Mouse (Mus musculus): ENCODE data around the gene Nfrkb. TPM values are rescaled to one million over a fixed set of nuclear protein-coding genes. Genes with fewer than 3 reads are reported as not detected.

Gene Nfrkb
- polyA plus RNA-seq, 1 experiment = 3.5 TPM

GRCm38 (mm10) chr9:31387206-31387605 lies 1.2 kb downstream of the Nfrkb start:
- no peak for TF ChIP-seq GATA1 (IDR thresholded peaks at IDR 0.05; ENCODE audit: low read length)

DNA sequence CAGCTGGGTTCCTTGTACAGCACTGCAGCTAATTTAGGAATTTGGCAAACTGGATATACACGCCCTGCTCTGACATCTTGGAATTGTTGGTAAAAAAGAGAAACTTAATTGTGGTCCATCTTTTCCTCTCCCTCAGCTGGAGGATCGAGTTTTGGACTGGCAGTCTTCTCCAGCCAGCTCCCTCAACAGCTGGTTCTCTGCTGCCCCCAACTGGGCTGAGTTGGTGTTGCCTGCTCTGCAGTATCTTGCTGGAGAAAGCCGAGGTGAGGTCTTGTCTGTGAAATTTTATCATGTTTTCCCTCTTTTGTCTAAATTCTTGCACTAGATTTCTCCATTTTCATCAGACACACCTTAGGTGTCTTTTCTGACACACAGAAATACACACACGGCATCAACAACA lies 14.4 kb downstream of the Nfrkb start:
- TF ChIP-seq GATA1 (IDR thresholded peaks at IDR 0.05; ENCODE audit: low read length) = no peak

DNA sequence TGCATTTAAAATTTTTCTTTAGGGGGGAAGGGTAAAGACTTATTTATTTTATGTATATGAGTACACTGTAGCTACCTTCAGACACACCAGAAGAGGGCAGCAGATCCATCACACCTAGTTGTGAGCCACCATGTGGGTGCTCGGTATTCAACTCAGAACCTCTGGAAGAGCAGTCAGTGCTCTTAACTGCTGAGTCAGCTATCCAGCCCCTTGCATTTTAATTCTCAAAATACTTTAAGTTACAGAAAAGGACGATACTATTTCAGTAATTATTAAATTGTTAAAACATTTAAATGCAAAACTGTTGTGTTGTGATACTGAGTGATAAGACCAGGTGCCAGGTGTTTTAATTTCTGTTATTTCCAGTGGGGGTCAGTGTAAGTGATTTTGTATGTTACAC lies 18.3 kb downstream of the Nfrkb start:
- TF ChIP-seq GATA1 (IDR thresholded peaks at IDR 0.05; ENCODE audit: low read length) = no peak

GRCm38 (mm10) chr9:31405217-31405616 lies 19.2 kb downstream of the Nfrkb start:
- TF ChIP-seq GATA1 (IDR thresholded peaks at IDR 0.05; ENCODE audit: low read length) = no peak

GRCm38 (mm10) chr9:31412165-31412564 lies 26.2 kb downstream of the Nfrkb start:
- peak; percentile 0 for TF ChIP-seq GATA1 (IDR thresholded peaks at IDR 0.05; ENCODE audit: low read length)

DNA sequence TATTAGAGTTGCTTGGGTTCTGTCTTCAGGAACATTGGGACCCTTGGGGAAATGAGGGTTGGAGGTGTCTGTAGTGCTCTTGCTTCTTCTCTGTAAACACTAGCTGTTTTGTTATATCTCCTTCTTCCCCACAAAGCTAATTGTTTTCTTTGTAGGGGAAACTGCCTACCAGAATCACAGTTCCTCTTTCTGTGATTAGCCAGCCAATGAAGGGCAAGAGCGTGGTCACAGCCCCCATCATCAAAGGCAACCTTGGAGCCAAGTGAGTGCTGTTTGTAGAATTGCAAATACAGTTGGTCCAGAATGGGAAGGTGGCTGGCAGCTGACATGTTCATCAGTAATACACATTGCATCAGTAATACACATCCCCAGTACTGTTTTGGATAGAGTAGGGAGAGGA lies 32.8 kb downstream of the Nfrkb start:
- TF ChIP-seq GATA1 (IDR thresholded peaks at IDR 0.05; ENCODE audit: low read length) = no peak

DNA sequence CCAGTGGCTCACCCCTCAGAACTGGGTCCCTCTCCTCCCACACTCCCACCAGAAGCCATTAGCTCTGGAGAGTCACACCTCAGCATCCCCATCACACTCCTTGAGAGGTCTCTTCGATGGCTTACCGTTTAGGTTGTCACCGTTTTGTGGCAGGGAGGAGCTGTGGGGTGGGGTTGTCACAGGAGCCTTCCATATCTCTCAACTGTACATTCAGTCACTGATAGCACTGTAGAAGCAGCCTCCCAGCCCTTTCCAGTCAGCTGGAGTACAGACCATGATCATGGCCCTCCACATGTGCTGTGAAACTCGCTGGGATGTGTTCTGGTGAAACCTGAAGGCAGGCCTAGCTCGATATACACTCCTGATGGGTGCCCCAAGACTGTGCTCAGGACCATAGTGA lies 36.2 kb downstream of the Nfrkb start:
- no peak for TF ChIP-seq GATA1 (IDR thresholded peaks at IDR 0.05; ENCODE audit: low read length)

GRCm38 (mm10) chr9:31428971-31429370 lies 43.0 kb downstream of the Nfrkb start:
- TF ChIP-seq GATA1 (IDR thresholded peaks at IDR 0.05; ENCODE audit: low read length) = no peak

DNA sequence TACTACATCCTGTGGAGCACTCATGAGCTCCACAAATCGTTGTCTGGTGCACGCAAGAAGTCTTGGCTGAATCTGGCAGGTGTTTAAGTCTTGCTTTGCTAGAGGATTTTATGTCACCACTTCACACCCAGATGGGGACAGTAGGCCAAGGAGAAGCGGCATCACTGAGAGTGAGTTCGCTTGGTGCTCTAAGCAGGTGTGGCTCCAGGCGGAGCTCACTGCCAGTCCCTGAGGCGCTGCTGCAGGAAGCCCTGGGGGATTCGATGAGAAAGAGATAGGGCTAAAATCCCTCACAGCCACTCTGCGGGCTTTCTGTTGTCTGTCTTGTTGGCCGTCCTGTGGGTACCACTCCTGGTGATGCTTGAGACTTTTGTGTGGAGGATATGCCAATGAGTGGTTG lies 44.0 kb downstream of the Nfrkb start:
- TF ChIP-seq GATA1 (IDR thresholded peaks at IDR 0.05; ENCODE audit: low read length) = no peak

GRCm38 (mm10) chr9:31431751-31432150 lies 45.8 kb downstream of the Nfrkb start:
- TF ChIP-seq GATA1 (IDR thresholded peaks at IDR 0.05; ENCODE audit: low read length) = no peak

DNA sequence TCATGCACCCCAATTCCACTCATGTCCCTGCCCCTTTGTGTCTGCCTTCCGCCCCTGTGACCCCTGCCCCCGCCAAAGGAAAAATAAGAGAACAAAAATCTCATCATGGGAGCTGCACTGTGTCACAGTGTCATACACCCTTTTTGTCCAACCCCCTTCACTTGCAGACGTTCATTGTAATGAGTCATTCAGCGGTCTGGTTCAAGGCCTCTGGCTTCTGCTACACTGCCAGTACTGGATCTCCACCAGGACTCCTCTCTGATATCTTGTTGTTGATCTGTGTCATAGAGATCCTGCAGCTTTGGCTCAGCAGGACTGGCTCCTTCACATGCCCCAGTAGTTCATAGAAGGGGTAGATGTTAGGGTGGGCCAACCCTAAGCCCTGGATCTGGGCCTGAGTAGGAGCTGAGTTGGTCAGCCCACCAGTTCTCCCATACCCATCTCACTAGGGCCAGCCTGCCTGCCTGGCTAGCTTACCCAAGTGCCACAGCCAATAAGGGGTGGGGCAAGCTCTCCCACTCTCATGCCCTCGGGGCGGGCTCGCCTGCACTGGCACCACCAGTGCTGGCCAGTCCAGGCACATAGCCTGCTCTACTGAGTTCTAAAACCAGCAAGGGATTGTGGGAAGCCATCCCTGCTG lies 46.5 kb downstream of the Nfrkb start:
- no peak for TF ChIP-seq GATA1 (IDR thresholded peaks at IDR 0.05; ENCODE audit: low read length)

- no peak for TF ChIP-seq GATA1 (IDR thresholded peaks at IDR 0.05; ENCODE audit: low read length)
Measured at GRCm38 (mm10) chr9:31433431-31433830, 47.4 kb downstream of the Nfrkb start.

- TF ChIP-seq GATA1 (IDR thresholded peaks at IDR 0.05; ENCODE audit: low read length) = no peak
Measured at GRCm38 (mm10) chr9:31435415-31435814, 49.4 kb downstream of the Nfrkb start.

DNA sequence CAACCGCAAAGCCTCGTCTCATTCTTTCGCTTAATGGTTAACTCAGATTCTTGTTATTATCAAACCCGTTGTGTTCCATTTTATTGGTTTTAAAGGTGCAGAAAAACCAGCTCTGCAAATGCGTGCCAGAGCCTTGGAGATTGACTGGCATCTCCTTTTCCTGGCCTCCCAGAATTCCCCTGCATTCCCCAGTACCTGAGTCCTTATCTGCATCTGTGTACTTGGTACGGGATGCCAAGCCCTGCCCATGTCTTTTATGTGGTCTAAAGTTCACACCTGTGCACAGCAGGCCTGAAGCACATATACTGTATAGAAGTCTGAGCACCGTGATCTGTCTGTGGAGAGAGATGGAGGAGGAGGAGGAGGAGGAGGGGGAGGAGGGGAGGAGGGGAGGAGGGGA lies 51.9 kb downstream of the Nfrkb start:
- no peak for TF ChIP-seq GATA1 (IDR thresholded peaks at IDR 0.05; ENCODE audit: low read length)

DNA sequence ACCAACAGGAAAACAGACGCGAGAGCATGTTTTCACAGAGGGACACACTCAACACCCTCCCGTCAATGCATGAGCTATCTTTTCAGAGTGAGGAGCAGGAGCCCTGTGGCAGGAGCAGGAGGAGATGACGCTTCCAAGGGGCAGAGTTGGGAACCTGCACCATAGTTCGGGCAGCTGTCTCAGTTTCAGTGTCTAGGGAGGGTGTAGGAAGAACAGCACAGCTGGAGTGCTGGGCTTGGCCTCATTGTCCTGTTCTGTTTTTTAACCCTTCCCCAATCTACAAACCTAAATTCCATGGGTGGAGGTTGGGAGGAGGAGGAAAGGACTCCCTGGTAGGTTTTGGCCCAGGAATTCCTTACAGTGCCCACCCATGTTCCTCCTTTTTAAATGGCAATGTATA lies 52.8 kb downstream of the Nfrkb start:
- TF ChIP-seq GATA1 (IDR thresholded peaks at IDR 0.05; ENCODE audit: low read length) = no peak

GRCm38 (mm10) chr9:31439341-31439740 lies 53.3 kb downstream of the Nfrkb start:
- TF ChIP-seq GATA1 (IDR thresholded peaks at IDR 0.05; ENCODE audit: low read length) = no peak

- TF ChIP-seq GATA1 (IDR thresholded peaks at IDR 0.05; ENCODE audit: low read length) = no peak
Measured at GRCm38 (mm10) chr9:31440366-31440765, 54.4 kb downstream of the Nfrkb start.

GRCm38 (mm10) chr9:31441487-31441886 lies 55.5 kb downstream of the Nfrkb start:
- TF ChIP-seq GATA1 (IDR thresholded peaks at IDR 0.05; ENCODE audit: low read length) = no peak

All from G1E-ER4 (cell line).